Mouse (Mus musculus): ENCODE measurements at regions not wholly inside any gene's neighbourhood (a gene's known extent, or its start where the extent isn't known, plus 50 kb on each side); places are given as distances from the start of the nearest gene placed in this dataset.

DNA sequence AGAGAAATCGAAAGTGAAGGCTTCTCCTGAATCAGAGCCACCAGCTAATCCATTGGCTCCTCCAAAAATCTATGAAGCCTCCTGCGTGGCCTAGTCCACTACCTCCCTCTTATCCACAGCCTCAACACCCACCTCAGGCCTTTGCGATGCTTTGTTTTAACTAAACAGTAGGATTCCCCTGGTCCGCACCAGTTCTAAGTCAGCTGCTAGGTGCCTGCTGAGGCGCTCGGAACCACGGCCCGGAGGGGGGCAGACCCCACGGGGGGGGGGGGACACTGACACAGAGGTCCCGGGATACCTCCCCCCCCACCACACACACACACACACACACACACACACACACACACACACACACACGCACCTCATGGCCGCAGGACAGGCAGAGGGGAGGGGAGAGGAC, 89.2 kb upstream of the Plcl2 start:
- WGBS = 73% methylated on average over 9 of the region's 12 CpGs
- DNase-seq (ENCODE audit: low spot score) = no peak
- H3K9me3 ChIP-seq (ENCODE audit: low read length) = no peaks in the 10 kb centered on the region
- H3K4me2 ChIP-seq (ENCODE audit: low read depth, low read length) = no peak overlapping the region
- H3K4me3 ChIP-seq (ENCODE audit: low read length) = no peak overlapping the region
- no peak for TF ChIP-seq CTCF (IDR thresholded peaks at IDR 0.05; ENCODE audit: low read depth)
- peak; percentile 81 for ATAC-seq
- no peaks in the 10 kb centered on the region for H3K4me1 ChIP-seq (ENCODE audit: insufficient read depth, low read length)
- H3K27me3 ChIP-seq (ENCODE audit: insufficient read depth, low read length) = no peaks in the 10 kb centered on the region
- H3K9ac ChIP-seq (replicated peaks; ENCODE audit: low read length) = no peak overlapping the region
- H3K36me3 ChIP-seq (ENCODE audit: insufficient read depth, low read length) = no peaks in the 10 kb centered on the region
- H3K27ac ChIP-seq = no peak overlapping the region

DNA sequence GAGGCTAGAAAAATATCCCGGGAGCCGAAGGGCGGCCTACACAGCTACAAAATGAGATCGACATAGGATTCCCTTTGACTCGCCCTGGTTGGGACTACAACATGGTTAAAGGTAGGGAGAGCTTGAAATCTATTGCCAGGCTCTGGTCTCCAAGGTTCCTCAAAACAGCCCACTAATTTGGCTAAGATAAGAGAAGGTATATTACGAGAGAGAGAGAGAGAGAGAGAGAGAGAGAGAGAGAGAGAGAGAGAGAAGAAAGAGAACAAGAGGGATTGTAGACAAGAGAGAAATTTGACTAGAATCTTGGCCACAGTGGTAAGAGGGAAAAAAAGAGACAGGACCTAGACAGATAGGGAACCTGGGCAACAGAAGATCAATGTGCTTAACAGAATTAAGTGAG, 88.5 kb upstream of the Plcl2 start:
- no peaks in the 10 kb centered on the region for H3K36me3 ChIP-seq (ENCODE audit: insufficient read depth, low read length)
- H3K27me3 ChIP-seq (ENCODE audit: insufficient read depth, low read length) = no peaks in the 10 kb centered on the region
- ATAC-seq (no peak), DNase-seq (ENCODE audit: low spot score) (no peak)
- no peak overlapping the region for H3K27ac ChIP-seq
- no peak overlapping the region for H3K4me3 ChIP-seq (ENCODE audit: low read length)
- no peak overlapping the region for H3K9ac ChIP-seq (replicated peaks; ENCODE audit: low read length)
- H3K4me1 ChIP-seq (ENCODE audit: insufficient read depth, low read length) = no peaks in the 10 kb centered on the region
- WGBS = 99% methylated on average over 6 of the region's 6 CpGs
- H3K9me3 ChIP-seq (ENCODE audit: low read length) = no peaks in the 10 kb centered on the region
- no peak overlapping the region for H3K4me2 ChIP-seq (ENCODE audit: low read depth, low read length)
- TF ChIP-seq CTCF (IDR thresholded peaks at IDR 0.05; ENCODE audit: low read depth) = no peak

DNA sequence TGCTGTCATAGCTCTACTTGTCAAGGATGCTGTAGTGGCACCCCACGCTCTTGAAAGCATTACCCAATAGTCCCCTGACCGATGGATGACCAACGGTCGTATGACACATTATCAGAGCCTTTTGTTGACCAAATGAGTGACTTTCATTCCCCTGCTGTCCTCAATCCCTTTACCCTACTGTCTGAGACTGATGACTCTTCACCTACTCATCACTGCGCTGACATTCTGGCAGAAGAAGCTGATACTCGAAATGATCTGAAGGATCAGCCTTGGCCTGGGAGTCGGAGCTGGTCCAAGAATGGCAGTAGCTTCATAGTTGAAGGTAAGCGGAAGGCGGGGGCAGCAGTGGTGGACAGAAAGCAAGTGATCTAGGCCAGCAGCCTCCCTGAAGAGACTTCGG, 87.7 kb upstream of the Plcl2 start:
- WGBS = 95% methylated on average over 10 of the region's 10 CpGs

DNA sequence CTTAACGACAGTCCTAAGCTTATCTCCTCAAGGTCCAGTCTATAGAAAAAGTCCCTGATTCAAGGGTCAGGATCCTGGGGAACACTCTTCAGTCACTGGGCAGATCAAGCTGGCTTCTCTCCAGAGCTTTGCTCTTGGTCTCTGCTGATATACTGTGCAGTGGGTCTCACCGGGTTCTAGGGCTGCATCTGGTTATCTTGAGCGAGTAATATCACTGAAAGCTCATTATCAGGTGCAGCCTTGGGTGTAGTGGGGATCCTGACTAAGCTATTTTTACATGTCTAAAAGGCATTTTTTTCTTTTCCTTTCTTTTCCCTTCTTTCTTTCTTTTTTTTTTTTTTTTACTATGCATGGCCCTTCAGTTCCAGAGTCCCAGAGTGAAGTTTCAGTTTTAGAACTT, 84.1 kb upstream of the Plcl2 start:
- H3K27ac ChIP-seq = no peak overlapping the region
- H3K27me3 ChIP-seq (ENCODE audit: insufficient read depth, low read length) = no peaks in the 10 kb centered on the region
- ATAC-seq = no peak

More for the DNA sequence above, 87.7 kb upstream of the Plcl2 start:
- H3K4me1 ChIP-seq (ENCODE audit: insufficient read depth, low read length) = no peaks in the 10 kb centered on the region
- H3K36me3 ChIP-seq (ENCODE audit: insufficient read depth, low read length) = no peaks in the 10 kb centered on the region
- no peak for TF ChIP-seq CTCF (IDR thresholded peaks at IDR 0.05; ENCODE audit: low read depth)
- no peaks in the 10 kb centered on the region for H3K9me3 ChIP-seq (ENCODE audit: low read length)
- no peak overlapping the region for H3K4me3 ChIP-seq (ENCODE audit: low read length)
- DNase-seq (ENCODE audit: low spot score) (no peak), ATAC-seq (no peak)
- no peaks in the 10 kb centered on the region for H3K27me3 ChIP-seq (ENCODE audit: insufficient read depth, low read length)
- no peak overlapping the region for H3K4me2 ChIP-seq (ENCODE audit: low read depth, low read length)
- no peak overlapping the region for H3K27ac ChIP-seq
- no peak overlapping the region for H3K9ac ChIP-seq (replicated peaks; ENCODE audit: low read length)

DNA sequence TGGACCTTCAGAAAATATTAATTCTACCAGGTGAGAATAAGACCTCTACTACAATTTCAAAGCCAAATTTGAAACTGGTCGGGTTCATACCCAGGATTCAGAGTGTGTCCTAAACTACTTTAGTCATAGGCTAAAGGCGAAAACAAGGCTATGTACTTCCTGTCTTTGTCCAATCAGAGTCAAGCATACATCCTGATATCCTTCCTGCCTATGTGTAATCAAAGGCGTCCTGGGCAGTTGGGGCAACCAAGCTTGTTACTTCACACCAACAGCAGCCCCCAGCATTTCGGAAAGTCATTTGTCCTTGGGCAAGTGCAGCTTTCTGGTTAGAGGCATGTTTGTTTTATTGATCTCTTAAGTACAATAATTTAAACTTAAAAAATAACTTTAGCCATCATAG, 83.7 kb upstream of the Plcl2 start:
- ATAC-seq (no peak), DNase-seq (ENCODE audit: low spot score) (no peak)
- Histone ChIP-seq H3K4me3 (ENCODE audit: low read length) (no peak overlapping the region), H3K27me3 (ENCODE audit: insufficient read depth, low read length) (no peaks in the 10 kb centered on the region), H3K4me1 (ENCODE audit: insufficient read depth, low read length) (0 out of 2 replicates have a peak, but pooled peaks cover 5% of the 10 kb centered on the region), H3K4me2 (ENCODE audit: low read depth, low read length) (no peak overlapping the region), H3K27ac (no peak overlapping the region), H3K9me3 (ENCODE audit: low read length) (no peaks in the 10 kb centered on the region), H3K36me3 (ENCODE audit: insufficient read depth, low read length) (no peaks in the 10 kb centered on the region), H3K9ac (replicated peaks; ENCODE audit: low read length) (no peak overlapping the region)
- WGBS = 88% methylated on average over 4 of the region's 4 CpGs
- TF ChIP-seq CTCF (IDR thresholded peaks at IDR 0.05; ENCODE audit: low read depth) = no peak

More for the DNA sequence above, 84.1 kb upstream of the Plcl2 start:
- DNase-seq (ENCODE audit: low spot score) = no peak
- WGBS = 91% methylated on average over 3 of the region's 3 CpGs
- H3K9ac ChIP-seq (replicated peaks; ENCODE audit: low read length) = no peak overlapping the region
- H3K9me3 ChIP-seq (ENCODE audit: low read length) = no peaks in the 10 kb centered on the region
- H3K36me3 ChIP-seq (ENCODE audit: insufficient read depth, low read length) = no peaks in the 10 kb centered on the region
- H3K4me3 ChIP-seq (ENCODE audit: low read length) = no peak overlapping the region
- no peak for TF ChIP-seq CTCF (IDR thresholded peaks at IDR 0.05; ENCODE audit: low read depth)
- H3K4me1 ChIP-seq (ENCODE audit: insufficient read depth, low read length) = 0 out of 2 replicates have a peak, but pooled peaks cover 5% of the 10 kb centered on the region
- no peak overlapping the region for H3K4me2 ChIP-seq (ENCODE audit: low read depth, low read length)

DNA sequence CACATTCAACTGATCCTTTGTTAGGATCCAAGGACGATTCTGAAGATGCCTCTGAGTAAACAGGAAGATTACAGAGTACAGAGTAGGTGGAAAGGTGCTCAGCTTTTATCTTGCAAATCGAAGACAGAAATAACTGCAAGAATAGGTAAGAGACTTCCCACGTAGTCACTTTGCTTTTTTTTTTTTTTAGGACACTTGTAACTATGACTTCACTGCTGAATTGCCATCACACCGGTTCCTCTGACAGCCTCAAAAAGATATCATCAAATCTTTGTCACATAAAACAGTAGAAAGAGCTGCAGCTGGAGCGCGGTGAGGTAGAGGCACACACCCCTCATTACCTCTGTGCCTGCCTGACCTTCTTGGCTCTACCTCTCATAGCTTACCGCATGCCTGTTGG, 83.1 kb upstream of the Plcl2 start:
- ATAC-seq (no peak), DNase-seq (ENCODE audit: low spot score) (no peak)
- H3K9me3 ChIP-seq (ENCODE audit: low read length) = no peaks in the 10 kb centered on the region
- no peak overlapping the region for H3K27ac ChIP-seq
- no peak overlapping the region for H3K4me2 ChIP-seq (ENCODE audit: low read depth, low read length)
- no peak overlapping the region for H3K9ac ChIP-seq (replicated peaks; ENCODE audit: low read length)
- WGBS = 76% methylated on average over 7 of the region's 7 CpGs
- no peaks in the 10 kb centered on the region for H3K27me3 ChIP-seq (ENCODE audit: insufficient read depth, low read length)
- TF ChIP-seq CTCF (IDR thresholded peaks at IDR 0.05; ENCODE audit: low read depth) = no peak
- 0 out of 2 replicates have a peak, but pooled peaks cover 5% of the 10 kb centered on the region for H3K4me1 ChIP-seq (ENCODE audit: insufficient read depth, low read length)
- H3K4me3 ChIP-seq (ENCODE audit: low read length) = no peak overlapping the region
- H3K36me3 ChIP-seq (ENCODE audit: insufficient read depth, low read length) = no peaks in the 10 kb centered on the region

DNA sequence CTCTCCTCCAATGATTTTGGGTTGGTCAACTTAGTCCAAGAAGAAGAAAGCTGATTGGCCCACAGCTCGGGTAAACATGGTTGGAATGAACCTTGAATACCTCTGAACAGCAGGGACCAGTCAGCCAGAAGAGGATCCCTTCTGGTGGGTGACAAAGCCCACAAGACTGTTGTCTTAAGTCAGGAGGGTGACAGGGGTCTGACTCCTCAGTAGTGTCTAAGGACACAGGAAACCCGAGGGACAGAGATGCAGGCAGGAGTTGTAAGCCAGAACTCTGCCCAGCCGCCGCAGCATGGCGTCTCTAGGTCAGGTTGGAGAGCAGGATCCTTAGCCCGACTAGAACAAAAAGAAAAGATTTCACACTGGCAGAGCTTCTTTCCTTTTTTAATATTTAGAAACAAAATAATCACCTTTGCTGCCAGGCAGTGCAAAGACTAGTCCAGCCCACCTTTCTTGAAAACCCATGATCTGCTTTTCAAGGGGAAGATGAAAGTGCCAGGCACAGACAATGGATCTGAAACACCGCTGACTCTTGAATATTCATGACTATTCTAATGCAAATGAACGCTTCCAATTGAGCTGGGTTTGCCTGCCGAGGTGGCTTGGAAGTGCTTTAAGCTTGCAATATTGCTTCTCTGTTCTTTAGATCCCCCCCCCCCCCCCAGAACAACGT, 81.7 kb upstream of the Plcl2 start:
- H3K27me3 ChIP-seq (ENCODE audit: insufficient read depth, low read length) = no peaks in the 10 kb centered on the region
- WGBS = 13% methylated on average over 10 of the region's 10 CpGs
- no peaks in the 10 kb centered on the region for H3K36me3 ChIP-seq (ENCODE audit: insufficient read depth, low read length)
- DNase-seq (ENCODE audit: low spot score) (peak; percentile 52), ATAC-seq (no peak)
- no peak overlapping the region for H3K4me3 ChIP-seq (ENCODE audit: low read length)
- H3K9ac ChIP-seq (replicated peaks; ENCODE audit: low read length) = no peak overlapping the region
- no peak for TF ChIP-seq CTCF (IDR thresholded peaks at IDR 0.05; ENCODE audit: low read depth)
- no peaks in the 10 kb centered on the region for H3K9me3 ChIP-seq (ENCODE audit: low read length)
- no peak overlapping the region for H3K27ac ChIP-seq
- H3K4me2 ChIP-seq (ENCODE audit: low read depth, low read length) = peak overlapping the region; percentile 35
- H3K4me1 ChIP-seq (ENCODE audit: insufficient read depth, low read length) = 0 out of 2 replicates have a peak, but pooled peaks cover 5% of the 10 kb centered on the region

All from hindbrain, postnatal 0 days (tissue).